Mouse (Mus musculus): ENCODE results near the gene Cwf19l1.

The Cwf19l1 gene

GRCm38 (mm10) chr19:44111706-44112105, 24.0 kb downstream of the Cwf19l1 start:
- DNase-seq (ENCODE audit: low spot score in 2 of 2) = no peak

- DNase-seq (ENCODE audit: low spot score in 2 of 2) = no peak
Observed at GRCm38 (mm10) chr19:44110356-44110755, 25.3 kb downstream of the Cwf19l1 start.

GRCm38 (mm10) chr19:44108996-44109395, 26.7 kb downstream of the Cwf19l1 start:
- DNase-seq (ENCODE audit: low spot score in 2 of 2) = no peak

GRCm38 (mm10) chr19:44107661-44108521, 27.8 kb downstream of the Cwf19l1 start:
- no peak for DNase-seq (ENCODE audit: low spot score in 2 of 2)

DNA sequence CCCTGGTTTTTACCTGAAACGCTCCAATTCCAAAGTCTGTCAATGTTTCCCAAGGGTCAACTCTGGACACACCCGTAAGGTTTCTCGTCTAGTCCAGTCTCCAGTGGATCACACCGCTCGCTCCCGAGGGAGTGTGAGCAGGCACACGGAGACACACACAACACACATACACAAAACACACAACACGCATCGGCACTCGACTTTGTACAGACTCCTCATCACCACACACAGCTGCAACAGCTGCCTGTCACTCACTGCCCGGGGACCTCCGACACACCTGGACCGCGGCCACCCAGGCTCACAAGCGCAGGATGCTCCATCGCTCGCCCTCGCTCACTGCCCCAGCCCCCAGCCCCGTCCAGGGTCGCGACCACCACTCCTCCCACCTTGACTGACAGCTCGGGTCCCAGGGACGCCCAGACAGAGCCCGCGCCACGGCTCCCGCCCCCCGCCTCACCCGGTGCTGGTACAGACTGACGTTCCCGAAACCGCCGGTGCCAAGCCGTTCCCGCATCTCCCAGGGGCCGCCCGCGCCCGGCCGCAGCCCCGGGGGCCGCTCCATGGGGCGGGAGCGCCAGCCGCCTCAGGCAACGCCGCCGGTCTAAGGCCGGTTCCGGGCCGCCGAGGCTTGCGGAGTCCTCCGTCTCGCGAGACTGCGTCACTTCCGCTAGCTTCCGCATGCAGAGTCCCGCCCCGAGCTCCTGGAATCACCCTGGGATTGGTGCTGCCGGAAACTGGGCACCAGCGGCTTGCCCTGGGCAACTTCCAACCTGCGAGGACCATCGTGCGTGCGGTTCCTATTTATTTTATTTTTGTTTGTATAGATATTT, 28.6 kb downstream of the Cwf19l1 start, which contains the start of gene Chuk:
TSS of gene Chuk (minus strand) at position 650 of the 830 bp plus-strand sequence.
- peak; percentile 87 to 93 for DNase-seq (ENCODE audit: low spot score in 2 of 2)

DNA sequence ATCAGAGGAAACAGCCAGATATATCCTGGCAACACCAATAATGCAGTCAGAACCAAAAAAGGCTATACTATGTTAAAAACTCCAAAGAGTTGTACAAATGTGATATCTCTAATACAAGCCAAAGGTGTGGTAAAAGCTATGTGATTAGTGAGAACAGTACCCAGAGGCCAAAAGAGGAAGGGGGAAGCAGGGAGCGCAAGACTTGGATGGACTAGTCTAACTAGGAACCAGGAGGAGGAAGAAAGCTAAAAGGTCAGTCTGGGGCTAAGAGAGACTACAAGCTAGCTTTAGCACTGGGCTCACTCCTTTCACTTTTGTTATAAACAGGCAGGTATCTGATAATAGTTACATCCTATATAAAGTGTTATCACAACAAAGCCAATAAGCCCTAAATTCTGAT, 31.3 kb downstream of the Cwf19l1 start:
- no peak for DNase-seq (ENCODE audit: low spot score in 2 of 2)

- DNase-seq (ENCODE audit: low spot score in 2 of 2) = no peak
Observed at GRCm38 (mm10) chr19:44103001-44103400, 32.7 kb downstream of the Cwf19l1 start.

DNA sequence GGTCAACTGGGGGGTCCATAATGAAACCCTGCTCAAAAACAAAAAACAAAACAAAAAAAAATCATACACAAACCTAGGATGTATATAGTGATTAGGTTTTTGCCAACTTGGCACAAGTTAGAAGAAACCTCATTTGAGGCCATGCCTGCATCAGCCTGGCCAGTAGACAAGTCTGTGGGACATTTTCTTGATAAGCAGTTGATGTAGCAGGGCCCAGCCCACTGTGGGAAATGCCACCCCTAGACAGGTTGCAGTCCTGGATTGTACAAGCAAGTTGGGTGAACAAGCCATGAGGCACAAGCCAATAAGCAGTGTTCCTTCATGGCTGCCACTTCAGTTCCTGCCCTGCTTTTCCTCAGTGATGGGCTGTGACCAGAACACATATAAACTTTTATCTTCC, 34.8 kb downstream of the Cwf19l1 start:
- DNase-seq (ENCODE audit: low spot score in 2 of 2) = no peak

- DNase-seq (ENCODE audit: low spot score in 2 of 2) = no peak
Observed at GRCm38 (mm10) chr19:44086278-44086677, 49.4 kb downstream of the Cwf19l1 start.

DNA sequence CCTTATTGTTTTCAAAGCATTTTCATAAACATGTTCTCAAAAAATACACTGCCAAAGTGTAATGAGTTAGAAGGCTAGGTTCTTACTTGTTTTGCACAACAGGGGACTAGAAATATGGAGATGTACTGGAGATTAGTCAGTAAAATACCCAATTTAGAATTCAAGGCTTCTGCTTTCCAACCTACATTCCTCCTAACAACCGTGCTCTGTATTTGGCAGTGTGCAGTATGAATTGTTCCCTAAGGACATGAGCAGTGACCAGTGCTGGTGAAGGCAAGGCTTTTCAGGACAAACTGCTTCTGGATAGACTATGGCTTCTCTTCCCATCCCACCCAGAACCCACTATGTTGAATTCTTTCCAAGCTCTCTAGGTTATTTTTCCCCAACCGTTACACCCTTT, 54.8 kb downstream of the Cwf19l1 start:
- no peak for DNase-seq (ENCODE audit: low spot score in 2 of 2)

DNA sequence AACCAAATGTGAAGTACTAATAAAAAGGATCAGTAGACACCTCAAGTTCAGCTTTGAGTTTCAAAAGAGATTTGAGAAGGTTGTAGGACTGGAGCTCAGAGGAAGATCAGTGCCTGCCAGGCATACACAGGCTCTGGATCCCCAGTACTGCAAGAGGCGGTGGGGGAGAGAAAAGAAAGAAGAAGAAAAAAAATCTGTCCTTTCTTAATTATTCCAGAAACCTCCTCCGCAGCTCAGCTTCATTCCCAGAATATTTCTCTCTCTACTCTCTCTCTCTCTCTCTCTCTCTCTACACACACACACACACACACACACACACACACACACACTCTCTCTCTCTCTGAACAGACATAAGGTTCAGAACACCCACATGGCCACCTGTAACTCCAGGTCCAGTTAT, 55.7 kb downstream of the Cwf19l1 start:
- DNase-seq (ENCODE audit: low spot score in 2 of 2) = no peak

DNA sequence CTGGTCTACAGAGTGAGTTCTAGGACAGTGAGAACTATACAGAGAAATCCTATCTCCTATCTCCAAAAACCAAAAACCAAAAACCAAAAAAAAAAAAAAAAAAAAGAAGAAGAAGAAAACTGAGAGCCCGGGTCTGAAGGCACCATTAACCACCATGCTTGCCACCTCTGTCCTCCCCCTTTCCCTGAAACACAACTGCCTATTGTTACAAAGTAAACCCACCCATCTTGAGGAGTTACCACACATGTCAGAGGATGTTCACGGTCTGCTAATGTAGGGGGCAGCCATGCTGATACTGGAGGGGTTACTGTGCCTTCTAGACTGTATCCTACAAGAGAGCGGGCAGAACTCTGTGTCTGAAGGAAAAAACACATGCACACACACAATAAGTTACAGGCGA, 58.7 kb downstream of the Cwf19l1 start:
- DNase-seq (ENCODE audit: low spot score in 2 of 2) = no peak

GRCm38 (mm10) chr19:44076457-44076856, 59.2 kb downstream of the Cwf19l1 start:
- DNase-seq (ENCODE audit: low spot score in 2 of 2) = no peak

GRCm38 (mm10) chr19:44074986-44075385, 60.7 kb downstream of the Cwf19l1 start:
- DNase-seq (ENCODE audit: low spot score in 2 of 2) = no peak

DNA sequence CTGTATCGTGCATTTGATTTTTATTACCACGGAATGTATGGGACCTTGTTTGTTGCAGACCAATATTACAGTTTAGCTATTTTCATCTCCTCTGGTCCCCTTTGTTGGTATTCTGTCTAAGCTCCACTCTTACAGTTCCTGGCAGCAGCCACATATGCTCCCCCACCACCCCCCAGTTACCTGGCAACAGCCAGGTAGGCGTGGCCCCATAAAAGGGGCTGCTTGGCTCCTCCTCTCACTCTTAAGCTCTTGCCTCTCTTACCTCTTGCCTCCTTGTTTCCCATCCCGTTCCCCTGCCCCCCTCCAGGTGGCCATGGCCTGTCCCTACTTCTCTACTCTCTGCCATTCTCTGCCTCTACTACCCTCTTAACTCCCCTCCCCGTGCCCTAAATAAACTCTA, 64.5 kb downstream of the Cwf19l1 start:
- no peak for DNase-seq (ENCODE audit: low spot score in 2 of 2)

DNA sequence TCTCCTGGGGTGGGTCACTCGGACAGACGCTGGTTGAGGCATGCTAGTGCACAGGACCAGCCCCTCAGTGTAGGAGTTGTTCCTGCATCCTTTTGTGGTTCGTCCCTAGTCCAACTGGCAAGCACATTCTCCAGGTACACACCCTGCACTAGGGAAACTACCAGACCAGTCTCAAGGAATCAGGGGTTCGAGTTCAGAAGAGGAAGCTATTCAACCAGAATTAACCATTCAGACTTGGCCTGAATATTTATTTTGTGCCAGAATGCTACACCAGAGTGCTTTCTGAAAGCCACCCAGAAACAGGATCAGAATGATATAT, 65.8 kb downstream of the Cwf19l1 start:
- DNase-seq (ENCODE audit: low spot score in 2 of 2) = no peak

- DNase-seq (ENCODE audit: low spot score in 2 of 2) = peak; percentile 81 to 89
Observed at GRCm38 (mm10) chr19:44069121-44069913, 66.4 kb downstream of the Cwf19l1 start, which contains the start of gene Erlin1. Gene Erlin1, minus strand, starts transcription at chr19:44069785.

GRCm38 (mm10) chr19:44068232-44068631, 67.4 kb downstream of the Cwf19l1 start:
- no peak for DNase-seq (ENCODE audit: low spot score in 2 of 2)

- no peak for DNase-seq (ENCODE audit: low spot score in 2 of 2)
Observed at GRCm38 (mm10) chr19:44067323-44068049, 68.2 kb downstream of the Cwf19l1 start.

GRCm38 (mm10) chr19:44064734-44065133, 70.9 kb downstream of the Cwf19l1 start:
- DNase-seq (ENCODE audit: low spot score in 2 of 2) = no peak

- no peak for DNase-seq (ENCODE audit: low spot score in 2 of 2)
Observed at GRCm38 (mm10) chr19:44063773-44064172, 71.9 kb downstream of the Cwf19l1 start.

Data from frontal cortex, postnatal 10 days (tissue).